Mouse (Mus musculus): ENCODE measurements around the gene Clps.

DNA sequence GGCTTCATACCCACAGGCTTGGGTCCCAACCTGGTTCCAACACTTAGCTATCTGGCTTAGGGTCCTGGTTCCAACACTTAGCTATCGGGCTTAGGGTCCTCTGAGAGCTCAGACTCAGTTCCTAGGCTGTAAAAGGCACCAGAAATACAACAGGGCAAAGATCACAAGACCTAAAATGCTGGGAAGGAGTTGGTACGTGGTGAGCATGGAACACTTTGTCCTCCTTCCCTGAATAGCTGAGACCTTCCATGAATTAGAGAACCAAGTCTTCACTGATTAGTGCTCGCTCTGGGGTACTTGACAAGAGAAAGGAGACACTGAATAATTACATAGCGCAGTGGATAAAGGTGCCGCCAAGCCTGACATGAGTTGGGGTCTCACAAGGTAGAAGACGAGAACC, 38.6 kb downstream of the Clps start:
- no peak for TF ChIP-seq CTCF (IDR thresholded peaks at IDR 0.05; ENCODE audit: low read depth, low read length)
- TF ChIP-seq TAL1 (conservative IDR thresholded peaks at IDR 0.05; ENCODE audit: low read depth, low read length): no peak
